Mouse (Mus musculus) embryo, embryonic 11.5 days (tissue): ENCODE measurements around the gene Gsto2.

Experiments used
- DNase-seq: peaks from one replicate; pipeline ENCODE4 v3.0.0-alpha.2; 2012; ENCODE audit warnings: low read depth, low spot score

Gene Gsto2

GRCm38 (mm10) chr19:47919126-47919965 lies 54.0 kb downstream of the Gsto2 start, which contains the start of the genes Cfap43 and Itprip:
Gene Cfap43, minus strand, starts transcription at chr19:47919287.
Gene Itprip, minus strand, starts transcription at chr19:47919299.
- DNase-seq, result peak; percentile 80

GRCm38 (mm10) chr19:47919966-47920375 lies 54.6 kb downstream of the Gsto2 start:
- no peak for DNase-seq

- DNase-seq, result no peak
Observed at GRCm38 (mm10) chr19:47925819-47926218, 60.5 kb downstream of the Gsto2 start.

GRCm38 (mm10) chr19:47927032-47927431 lies 61.7 kb downstream of the Gsto2 start:
- no peak for DNase-seq

- DNase-seq, result no peak
Observed at GRCm38 (mm10) chr19:47929043-47929442, 63.7 kb downstream of the Gsto2 start.

- no peak for DNase-seq
Observed at GRCm38 (mm10) chr19:47931982-47932638, 66.8 kb downstream of the Gsto2 start.

- DNase-seq, result no peak
Observed at GRCm38 (mm10) chr19:47934146-47934545, 68.8 kb downstream of the Gsto2 start.

GRCm38 (mm10) chr19:47934636-47935238 lies 69.4 kb downstream of the Gsto2 start:
- no peak for DNase-seq

GRCm38 (mm10) chr19:47935530-47935929 lies 70.2 kb downstream of the Gsto2 start:
- DNase-seq, result no peak
